Mouse (Mus musculus): Measurements from ENCODE around the gene Kri1. TPM values are rescaled to one million over a fixed set of nuclear protein-coding genes. Genes with fewer than 3 reads are reported as not detected.

The Kri1 gene
- polyA plus RNA-seq, 2 experiments = 13.7 to 43.2 TPM

GRCm38 (mm10) chr9:21315421-21315820 is 27.7 kb upstream of the Kri1 start:
- H3K36me3 ChIP-seq (ENCODE audit: control insufficient read depth, insufficient read depth, low read length) = no peaks in the 10 kb centered on the region
- no peak overlapping the region for H3K4me3 ChIP-seq (replicated peaks; ENCODE audit: low read length)
- no peak overlapping the region for H3K4me2 ChIP-seq (replicated peaks; ENCODE audit: low read depth, low read length, severe bottlenecking)
- WGBS = 61% methylated on average over 5 of the region's 5 CpGs
- no peaks in the 10 kb centered on the region for H3K4me1 ChIP-seq (ENCODE audit: control insufficient read depth, insufficient read depth, low read length)
- TF ChIP-seq POLR2A (IDR thresholded peaks at IDR 0.05; ENCODE audit: borderline replicate concordance, extremely low read depth, insufficient read depth, insufficient read length) = no peak
- no peak overlapping the region for H3K9ac ChIP-seq (ENCODE audit: low read depth, low read length, severe bottlenecking)
- peaks cover 17% of the 10 kb centered on the region for H3K27me3 ChIP-seq (ENCODE audit: control insufficient read depth, insufficient read depth, low read length)
- H3K27ac ChIP-seq (replicated peaks; ENCODE audit: low read depth, low read length) = no peak overlapping the region
- H3K9me3 ChIP-seq (ENCODE audit: control insufficient read depth, low read length) = no peaks in the 10 kb centered on the region
- DNase-seq (ENCODE audit: low spot score) (peak; percentile 15), ATAC-seq (ENCODE audit: low FRiP score, low read depth) (no peak)

- H3K4me1 ChIP-seq (ENCODE audit: control insufficient read depth, insufficient read depth, low read length) = no peaks in the 10 kb centered on the region
- ATAC-seq (ENCODE audit: low FRiP score, low read depth) (no peak), DNase-seq (ENCODE audit: low spot score) (no peak)
- no peak overlapping the region for H3K4me3 ChIP-seq (replicated peaks; ENCODE audit: low read length)
- TF ChIP-seq POLR2A (IDR thresholded peaks at IDR 0.05; ENCODE audit: borderline replicate concordance, extremely low read depth, insufficient read depth, insufficient read length) = no peak
- H3K27ac ChIP-seq (replicated peaks; ENCODE audit: low read depth, low read length) = 0 out of 2 replicates have a peak overlapping the region, but pooled peaks have one; percentile 13
- WGBS = 75% methylated on average over 9 of the region's 9 CpGs
- no peaks in the 10 kb centered on the region for H3K9me3 ChIP-seq (ENCODE audit: control insufficient read depth, low read length)
- H3K27me3 ChIP-seq (ENCODE audit: control insufficient read depth, insufficient read depth, low read length) = peaks cover 17% of the 10 kb centered on the region
- no peak overlapping the region for H3K9ac ChIP-seq (ENCODE audit: low read depth, low read length, severe bottlenecking)
- no peaks in the 10 kb centered on the region for H3K36me3 ChIP-seq (ENCODE audit: control insufficient read depth, insufficient read depth, low read length)
- no peak overlapping the region for H3K4me2 ChIP-seq (replicated peaks; ENCODE audit: low read depth, low read length, severe bottlenecking)
Observed at GRCm38 (mm10) chr9:21314367-21315140, 26.8 kb upstream of the Kri1 start.

- no peak overlapping the region for H3K27ac ChIP-seq (replicated peaks; ENCODE audit: low read depth, low read length)
- no peak overlapping the region for H3K9ac ChIP-seq (ENCODE audit: low read depth, low read length, severe bottlenecking)
- H3K9me3 ChIP-seq (ENCODE audit: control insufficient read depth, low read length) = no peaks in the 10 kb centered on the region
- peaks cover 17% of the 10 kb centered on the region for H3K27me3 ChIP-seq (ENCODE audit: control insufficient read depth, insufficient read depth, low read length)
- H3K4me2 ChIP-seq (replicated peaks; ENCODE audit: low read depth, low read length, severe bottlenecking) = no peak overlapping the region
- peak; percentile 73 for DNase-seq (ENCODE audit: low spot score)
- no peak overlapping the region for H3K4me3 ChIP-seq (replicated peaks; ENCODE audit: low read length)
- no peaks in the 10 kb centered on the region for H3K36me3 ChIP-seq (ENCODE audit: control insufficient read depth, insufficient read depth, low read length)
- H3K4me1 ChIP-seq (ENCODE audit: control insufficient read depth, insufficient read depth, low read length) = no peaks in the 10 kb centered on the region
- peak; percentile 83 for ATAC-seq (ENCODE audit: low FRiP score, low read depth)
- WGBS = 8% methylated on average over 11 of the region's 11 CpGs
- no peak for TF ChIP-seq POLR2A (IDR thresholded peaks at IDR 0.05; ENCODE audit: borderline replicate concordance, extremely low read depth, insufficient read depth, insufficient read length)
Observed at GRCm38 (mm10) chr9:21313394-21313793, 25.6 kb upstream of the Kri1 start.

DNA sequence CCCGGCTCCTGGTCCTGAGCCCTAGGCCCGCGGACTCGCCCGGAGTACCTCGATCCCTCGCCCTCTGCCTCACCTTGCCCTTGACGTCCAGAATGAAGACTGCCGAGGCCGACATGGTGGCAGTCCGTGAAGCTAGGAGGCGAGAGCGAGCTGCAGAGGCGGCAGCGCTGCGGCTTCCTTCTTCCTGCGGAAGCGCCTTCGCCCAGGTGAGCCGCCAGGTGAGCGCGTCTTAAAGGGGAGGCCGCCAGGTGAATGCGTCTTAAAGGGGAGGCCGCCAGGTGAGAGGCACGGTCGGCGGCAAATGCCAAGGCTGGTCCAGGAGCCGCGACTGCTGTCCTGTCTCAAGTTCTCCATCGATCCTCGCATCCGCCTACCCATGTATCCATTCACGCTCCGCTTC is 24.4 kb upstream of the Kri1 start, which contains the start of gene Ap1m2:
TSS of gene Ap1m2 (minus strand) at position 204 of the 400 bp plus-strand sequence.
- peak within 1 kb of the TSS; percentile 29; the same call in 1 of the 2 replicates for H3K4me2 ChIP-seq (replicated peaks; ENCODE audit: low read depth, low read length, severe bottlenecking)
- H3K4me3 ChIP-seq (replicated peaks; ENCODE audit: low read length) = peak within 1 kb of the TSS; percentile 23
- no peaks in the 10 kb centered on the region for H3K4me1 ChIP-seq (ENCODE audit: control insufficient read depth, insufficient read depth, low read length)
- TF ChIP-seq POLR2A (IDR thresholded peaks at IDR 0.05; ENCODE audit: borderline replicate concordance, extremely low read depth, insufficient read depth, insufficient read length) = no peak
- H3K9ac ChIP-seq (ENCODE audit: low read depth, low read length, severe bottlenecking) = no peak within 1 kb of the TSS
- H3K27me3 ChIP-seq (ENCODE audit: control insufficient read depth, insufficient read depth, low read length) = peaks cover 17% of the 10 kb centered on the region
- ATAC-seq (ENCODE audit: low FRiP score, low read depth) (no peak), DNase-seq (ENCODE audit: low spot score) (no peak)
- H3K27ac ChIP-seq (replicated peaks; ENCODE audit: low read depth, low read length) = no peak within 1 kb of the TSS
- WGBS = 7% methylated on average over 32 of the region's 35 CpGs
- H3K36me3 ChIP-seq (ENCODE audit: control insufficient read depth, insufficient read depth, low read length) = no peaks in the 10 kb centered on the region
- H3K9me3 ChIP-seq (ENCODE audit: control insufficient read depth, low read length) = no peaks in the 10 kb centered on the region

- ATAC-seq (ENCODE audit: low FRiP score, low read depth) = no peak
- H3K9ac ChIP-seq (ENCODE audit: low read depth, low read length, severe bottlenecking) = no peak overlapping the region
- WGBS = 22% methylated on average over 7 of the region's 7 CpGs
- no peaks in the 10 kb centered on the region for H3K36me3 ChIP-seq (ENCODE audit: control insufficient read depth, insufficient read depth, low read length)
- H3K4me3 ChIP-seq (replicated peaks; ENCODE audit: low read length) = peak overlapping the region; percentile 23
- H3K4me2 ChIP-seq (replicated peaks; ENCODE audit: low read depth, low read length, severe bottlenecking) = no peak overlapping the region
- H3K4me1 ChIP-seq (ENCODE audit: control insufficient read depth, insufficient read depth, low read length) = no peaks in the 10 kb centered on the region
- no peak for DNase-seq (ENCODE audit: low spot score)
- no peaks in the 10 kb centered on the region for H3K9me3 ChIP-seq (ENCODE audit: control insufficient read depth, low read length)
- no peak overlapping the region for H3K27ac ChIP-seq (replicated peaks; ENCODE audit: low read depth, low read length)
- no peak for TF ChIP-seq POLR2A (IDR thresholded peaks at IDR 0.05; ENCODE audit: borderline replicate concordance, extremely low read depth, insufficient read depth, insufficient read length)
- H3K27me3 ChIP-seq (ENCODE audit: control insufficient read depth, insufficient read depth, low read length) = peaks cover 17% of the 10 kb centered on the region
Observed at GRCm38 (mm10) chr9:21311695-21312094, 23.9 kb upstream of the Kri1 start.

Data from limb, embryonic 14.5 days (tissue).